Mouse (Mus musculus): ENCODE results near the gene Dync2h1. TPM values are rescaled to one million over a fixed set of nuclear protein-coding genes. Genes with fewer than 3 reads are reported as not detected.
"Not testable (repeated sequence)": the region's sequence is repeated elsewhere in the genome, so short reads cannot be mapped to it uniquely, and the experiment has no call there.

Dync2h1 gene
- total RNA-seq (2021) = 10 to 100 TPM; 29.2 to 32.1 TPM

GRCm38 (mm10) chr9:7184172-7184896 lies at the start of gene Dync2h1, which contains the start of gene Dcun1d5:
Gene Dync2h1 (minus strand): TSS chr9:7184446.
Gene Dcun1d5 (plus strand): TSS chr9:7184520.
- intact Hi-C loops (cut with DNase I) = loop anchor here (10.0 kb wide), 1 partner anchor 650 kb away; the partner anchor contains the start of gene Birc2
- DNase-seq (ENCODE audit: low spot score in 2 of 2) = peak; percentile 94 to 97

- intact Hi-C loops (cut with DNase I) = no loop called here
- no peak for DNase-seq (ENCODE audit: low spot score in 2 of 2)
These were observed 37.2 kb upstream of the Dync2h1 start for GRCm38 (mm10) chr9:7221460-7221859.

GRCm38 (mm10) chr9:7221024-7221423 lies 36.8 kb upstream of the Dync2h1 start:
- intact Hi-C loops (cut with DNase I) = no loop called here
- peak in 1 of 2 experiments; percentile 4 for DNase-seq (ENCODE audit: low spot score in 2 of 2)

GRCm38 (mm10) chr9:7216240-7216639 lies 32.0 kb upstream of the Dync2h1 start:
- DNase-seq (ENCODE audit: low spot score in 2 of 2) = peak in 1 of 2 experiments; percentile 38
- intact Hi-C loops (cut with DNase I) = loop anchor here (1.0 kb wide), 1 partner anchor 379 kb away; no protein-coding TSS in a partner anchor

- intact Hi-C loops (cut with DNase I); DNase-seq (ENCODE audit: low spot score in 2 of 2): not testable (repeated sequence)
These were observed 6.4 kb upstream of the Dync2h1 start for GRCm38 (mm10) chr9:7190694-7191093.

- peak in 1 of 2 experiments; percentile 40 for DNase-seq (ENCODE audit: low spot score in 2 of 2)
- intact Hi-C loops (cut with DNase I) = loop anchor here (10.0 kb wide), 1 partner anchor 650 kb away; the partner anchor contains the start of gene Birc2
These were observed 648 bp upstream of the Dync2h1 start for GRCm38 (mm10) chr9:7184897-7185291.

- intact Hi-C loops (cut with DNase I) = no loop called here
These were observed 7.3 kb downstream of the Dync2h1 start for GRCm38 (mm10) chr9:7176618-7177610.

GRCm38 (mm10) chr9:7173756-7174155 lies 10.5 kb downstream of the Dync2h1 start:
- intact Hi-C loops (cut with DNase I) = no loop called here
- no peak for DNase-seq (ENCODE audit: low spot score in 2 of 2)

More at GRCm38 (mm10) chr9:7176618-7177610, 7.3 kb downstream of the Dync2h1 start:
- DNase-seq (ENCODE audit: low spot score in 2 of 2) = peak; percentile 94 to 98

- intact Hi-C loops (cut with DNase I) = loop anchor here (5.0 kb wide), 1 partner anchor 35 kb away; no protein-coding TSS in a partner anchor
- DNase-seq (ENCODE audit: low spot score in 2 of 2) = no peak
These were observed 16.8 kb downstream of the Dync2h1 start for GRCm38 (mm10) chr9:7167339-7167998.

GRCm38 (mm10) chr9:7160688-7161087 lies 23.6 kb downstream of the Dync2h1 start:
- DNase-seq (ENCODE audit: low spot score in 2 of 2) = no peak
- intact Hi-C loops (cut with DNase I) = no loop called here

- DNase-seq (ENCODE audit: low spot score in 2 of 2) = no peak
- intact Hi-C loops (cut with DNase I) = no loop called here
These were observed 24.5 kb downstream of the Dync2h1 start for GRCm38 (mm10) chr9:7159718-7160117.

- no peak for DNase-seq (ENCODE audit: low spot score in 2 of 2)
These were observed 25.6 kb downstream of the Dync2h1 start for GRCm38 (mm10) chr9:7158605-7159004.

GRCm38 (mm10) chr9:7154391-7154790 lies 29.9 kb downstream of the Dync2h1 start:
- intact Hi-C loops (cut with DNase I) = no loop called here
- DNase-seq (ENCODE audit: low spot score in 2 of 2) = no peak

More at GRCm38 (mm10) chr9:7158605-7159004, 25.6 kb downstream of the Dync2h1 start:
- intact Hi-C loops (cut with DNase I) = no loop called here

- intact Hi-C loops (cut with DNase I) = no loop called here
- DNase-seq (ENCODE audit: low spot score in 2 of 2) = no peak
These were observed 61.4 kb downstream of the Dync2h1 start for GRCm38 (mm10) chr9:7122863-7123262.

GRCm38 (mm10) chr9:7110166-7110565 lies 74.1 kb downstream of the Dync2h1 start:
- intact Hi-C loops (cut with DNase I) = no loop called here
- no peak for DNase-seq (ENCODE audit: low spot score in 2 of 2)

- DNase-seq (ENCODE audit: low spot score in 2 of 2) = no peak
- intact Hi-C loops (cut with DNase I) = no loop called here
These were observed 82.9 kb downstream of the Dync2h1 start for GRCm38 (mm10) chr9:7101361-7101760.

GRCm38 (mm10) chr9:7074625-7075024 lies 109.6 kb downstream of the Dync2h1 start:
- no peak for DNase-seq (ENCODE audit: low spot score in 2 of 2)
- intact Hi-C loops (cut with DNase I) = no loop called here

GRCm38 (mm10) chr9:7070846-7071245 lies 113.4 kb downstream of the Dync2h1 start:
- intact Hi-C loops (cut with DNase I) = no loop called here
- DNase-seq (ENCODE audit: low spot score in 2 of 2) = no peak

- DNase-seq (ENCODE audit: low spot score in 2 of 2) = peak in 1 of 2 experiments; percentile 12
- intact Hi-C loops (cut with DNase I) = no loop called here
These were observed 133.7 kb downstream of the Dync2h1 start for GRCm38 (mm10) chr9:7050588-7050987.
